Mouse (Mus musculus) lung, embryonic 16.5 days (tissue): ENCODE measurements around the gene 9130023H24Rik. TPM values are rescaled to one million over a fixed set of nuclear protein-coding genes. Genes with fewer than 3 reads are reported as not detected.

Experiments
- ATAC-seq: fragments of 200-750 bp; cut with Nextera tagmentation; 2 replicates; pipeline ENCODE4 v1.8.0; 2017; ENCODE audit warnings: low read depth, mild to moderate bottlenecking, moderate library complexity
- H3K27ac ChIP-seq: fragments of 300-500 bp; sonication (generic); 2 replicates; pipeline ENCODE4 v1.5.1; 2014; ENCODE audit warnings: mild to moderate bottlenecking, control low read depth, low read length
- H3K27me3 ChIP-seq: fragments of 300-500 bp; sonication (generic); 2 replicates; pipeline ENCODE4 v1.6.1; 2014; ENCODE audit warnings: low read depth, low read length, mixed read lengths; ENCODE audit not compliant: control insufficient read depth, insufficient read depth
- H3K36me3 ChIP-seq: fragments of 300-500 bp; sonication (generic); 2 replicates; pipeline ENCODE4 v1.6.1; 2014; ENCODE audit warnings: low read length; ENCODE audit not compliant: control insufficient read depth, insufficient read depth
- H3K4me1 ChIP-seq: fragments of 300-500 bp; sonication (generic); replicated peaks from 2 replicates; pipeline ENCODE4 v1.6.1; 2014; ENCODE audit warnings: low read length, mixed read lengths; ENCODE audit not compliant: control insufficient read depth, insufficient read depth
- H3K4me2 ChIP-seq: fragments of 300-500 bp; sonication (generic); 2 replicates; pipeline ENCODE4 v1.6.1; 2014; ENCODE audit warnings: low read depth, low read length, control low read depth
- H3K4me3 ChIP-seq: fragments of 300-500 bp; sonication (generic); 2 replicates; pipeline ENCODE4 v1.5.1; 2014; ENCODE audit warnings: mild to moderate bottlenecking, low read length, control low read depth
- H3K9ac ChIP-seq: fragments of 300-500 bp; sonication (generic); 2 replicates; pipeline ENCODE4 v1.6.1; 2014; ENCODE audit warnings: low read length, control low read depth
- H3K9me3 ChIP-seq: fragments of 300-500 bp; sonication (generic); 2 replicates; pipeline ENCODE4 v1.6.1; 2016; ENCODE audit warnings: low read length; ENCODE audit not compliant: control insufficient read depth
- WGBS: fragments of 180-500 bp; shearing (Covaris S2); extraction: QIAGEN DNeasy Blood & Tissue Kit; methylation state at CpG from one replicate; pipeline ENCODE4 v1.1.7; 2014; 5-methylcytosine and 5-hydroxymethylcytosine counted together
- polyA plus RNA-seq: library from polyadenylated mRNA; unstranded; fragments of >200 nt; fragmentation: Nextera tagmentation; extraction: Ambion mirVana; gene quantifications from 2 replicates; pipeline ENCODE4 v1.2.1, GENCODE M21; 2015

Gene 9130023H24Rik
- 9.4 TPM in 2 replicates for polyA plus RNA-seq

- Histone ChIP-seq H3K36me3 (peaks cover 17% of the 10 kb centered on the region), H3K9me3 (no peaks in the 10 kb centered on the region), H3K4me3 (peak within 1 kb of the TSS; percentile 75), H3K27me3 (no peaks in the 10 kb centered on the region), H3K9ac (peak within 1 kb of the TSS; percentile 91), H3K27ac (peak within 1 kb of the TSS; percentile 99), H3K4me2 (peak within 1 kb of the TSS; percentile 73), H3K4me1 (peaks cover 13% of the 10 kb centered on the region)
- peak; percentile 91 for ATAC-seq
- WGBS = 0% methylated on average over 70 of the region's 72 CpGs
These were observed at the start of gene 9130023H24Rik for GRCm38 (mm10) chr7:128237927-128238778. TSS of gene 9130023H24Rik (minus strand) at chr7:128238031.

- 81% methylated on average over 8 of the region's 8 CpGs for whole genome bisulfite sequencing
- H3K4me1 ChIP-seq = peaks cover 5% of the 10 kb centered on the region; the same call in 1 of the 2 replicates
- H3K9me3 ChIP-seq = no peaks in the 10 kb centered on the region
- H3K27ac ChIP-seq = no peak overlapping the region
- no peak overlapping the region for H3K4me2 ChIP-seq
- no peak for ATAC-seq
- H3K36me3 ChIP-seq = peaks cover 17% of the 10 kb centered on the region
- no peaks in the 10 kb centered on the region for H3K27me3 ChIP-seq
- no peak overlapping the region for H3K4me3 ChIP-seq
- H3K9ac ChIP-seq = no peak overlapping the region
These were observed 47.2 kb upstream of the 9130023H24Rik start for GRCm38 (mm10) chr7:128285060-128285459.

- ATAC-seq = no peak; the same call in 1 of the 2 replicates
- H3K4me1 ChIP-seq = peaks cover 2% of the 10 kb centered on the region; the same call in 1 of the 2 replicates
- H3K27ac ChIP-seq = peak overlapping the region; percentile 41; the same call in 1 of the 2 replicates
- no peaks in the 10 kb centered on the region for H3K27me3 ChIP-seq
- H3K4me2 ChIP-seq = no peak overlapping the region
- H3K9me3 ChIP-seq = no peaks in the 10 kb centered on the region
- H3K9ac ChIP-seq = no peak overlapping the region
- no peak overlapping the region for H3K4me3 ChIP-seq
- WGBS = 57% methylated on average over 5 of the region's 5 CpGs
- peaks cover 20% of the 10 kb centered on the region for H3K36me3 ChIP-seq
These were observed 46.2 kb upstream of the 9130023H24Rik start for GRCm38 (mm10) chr7:128284047-128284446.

- H3K4me2 ChIP-seq = no peak overlapping the region
- H3K9ac ChIP-seq = no peak overlapping the region
- peaks cover 17% of the 10 kb centered on the region for H3K36me3 ChIP-seq
- H3K9me3 ChIP-seq = no peaks in the 10 kb centered on the region
- ATAC-seq = peak; percentile 89
- peak overlapping the region; percentile 82 for H3K27ac ChIP-seq
- no peaks in the 10 kb centered on the region for H3K4me1 ChIP-seq
- no peaks in the 10 kb centered on the region for H3K27me3 ChIP-seq
- WGBS = 32% methylated on average over 7 of the region's 7 CpGs
- no peak overlapping the region for H3K4me3 ChIP-seq
These were observed 44.9 kb upstream of the 9130023H24Rik start for GRCm38 (mm10) chr7:128282532-128283244.

GRCm38 (mm10) chr7:128281765-128282164, 43.9 kb upstream of the 9130023H24Rik start:
- no peaks in the 10 kb centered on the region for H3K27me3 ChIP-seq
- H3K4me2 ChIP-seq = no peak overlapping the region
- no peak overlapping the region for H3K9ac ChIP-seq
- no peaks in the 10 kb centered on the region for H3K9me3 ChIP-seq
- no peaks in the 10 kb centered on the region for H3K4me1 ChIP-seq
- ATAC-seq = no peak
- peaks cover 15% of the 10 kb centered on the region for H3K36me3 ChIP-seq
- 84% methylated on average over 11 of the region's 11 CpGs for WGBS
- H3K27ac ChIP-seq = peak overlapping the region; percentile 64; the same call in 1 of the 2 replicates
- no peak overlapping the region for H3K4me3 ChIP-seq

- WGBS = 84% methylated on average over 4 of the region's 4 CpGs
- no peak overlapping the region for H3K4me2 ChIP-seq
- ATAC-seq = no peak
- H3K27me3 ChIP-seq = no peaks in the 10 kb centered on the region
- H3K36me3 ChIP-seq = peaks cover 30% of the 10 kb centered on the region
- H3K9ac ChIP-seq = no peak overlapping the region
- H3K4me1 ChIP-seq = no peaks in the 10 kb centered on the region
- no peak overlapping the region for H3K4me3 ChIP-seq
- no peak overlapping the region for H3K27ac ChIP-seq
- H3K9me3 ChIP-seq = no peaks in the 10 kb centered on the region
These were observed 41.9 kb upstream of the 9130023H24Rik start for GRCm38 (mm10) chr7:128279750-128280149.

- Histone ChIP-seq H3K9ac (no peak overlapping the region), H3K27ac (no peak overlapping the region), H3K9me3 (no peaks in the 10 kb centered on the region), H3K27me3 (no peaks in the 10 kb centered on the region), H3K36me3 (peaks cover 59% of the 10 kb centered on the region), H3K4me3 (no peak overlapping the region), H3K4me1 (no peaks in the 10 kb centered on the region), H3K4me2 (no peak overlapping the region)
- ATAC-seq = no peak
- WGBS = 86% methylated on average over 6 of the region's 6 CpGs
These were observed 38.2 kb upstream of the 9130023H24Rik start for GRCm38 (mm10) chr7:128276051-128276450.

GRCm38 (mm10) chr7:128271496-128271895, 33.7 kb upstream of the 9130023H24Rik start:
- H3K27ac ChIP-seq = no peak overlapping the region
- no peak overlapping the region for H3K4me3 ChIP-seq
- H3K27me3 ChIP-seq = no peaks in the 10 kb centered on the region
- H3K9me3 ChIP-seq = no peaks in the 10 kb centered on the region
- H3K4me1 ChIP-seq = no peaks in the 10 kb centered on the region
- WGBS = 90% methylated on average over 9 of the region's 9 CpGs
- no peak overlapping the region for H3K9ac ChIP-seq
- peaks cover 50% of the 10 kb centered on the region for H3K36me3 ChIP-seq
- ATAC-seq = no peak
- no peak overlapping the region for H3K4me2 ChIP-seq

- ATAC-seq = peak; percentile 56; the same call in 1 of the 2 replicates
- H3K36me3 ChIP-seq = peaks cover 41% of the 10 kb centered on the region
- H3K4me2 ChIP-seq = no peak overlapping the region
- H3K27me3 ChIP-seq = no peaks in the 10 kb centered on the region
- no peak overlapping the region for H3K4me3 ChIP-seq
- no peak overlapping the region for H3K27ac ChIP-seq
- WGBS = 42% methylated on average over 13 of the region's 13 CpGs
- H3K9ac ChIP-seq = no peak overlapping the region
- H3K9me3 ChIP-seq = no peaks in the 10 kb centered on the region
- H3K4me1 ChIP-seq = no peaks in the 10 kb centered on the region
These were observed 32.6 kb upstream of the 9130023H24Rik start for GRCm38 (mm10) chr7:128270431-128270850.
